Mouse (Mus musculus) R1 (cell line): ENCODE measurements around the gene Ints5.
"Not testable (repeated sequence)": the region's sequence is repeated elsewhere in the genome, so short reads cannot be mapped to it uniquely, and the experiment has no call there.

ENCODE experiments used
- DNase-seq: peaks from one replicate; pipeline ENCODE4 v3.0.0-alpha.2; 2018; ENCODE audit warnings: low read depth, low spot score

Ints5 gene

GRCm38 (mm10) chr19:8892829-8893766 lies at the start of gene Ints5:
TSS of gene Ints5 (plus strand) at chr19:8893005.
- peak; percentile 94 for DNase-seq

GRCm38 (mm10) chr19:8844371-8845129 lies 48.3 kb upstream of the Ints5 start:
- DNase-seq = peak; percentile 84

GRCm38 (mm10) chr19:8848356-8848755 lies 44.4 kb upstream of the Ints5 start:
- peak; percentile 60 for DNase-seq

GRCm38 (mm10) chr19:8850402-8850901 lies 42.4 kb upstream of the Ints5 start, which contains the start of gene Lrrn4cl:
TSS of gene Lrrn4cl (plus strand) at chr19:8850768.
- peak; percentile 85 for DNase-seq

GRCm38 (mm10) chr19:8851639-8852038 lies 41.2 kb upstream of the Ints5 start:
- DNase-seq = no peak

- no peak for DNase-seq
Observed at GRCm38 (mm10) chr19:8852236-8852928, 40.4 kb upstream of the Ints5 start.

GRCm38 (mm10) chr19:8853117-8853516 lies 39.7 kb upstream of the Ints5 start:
- no peak for DNase-seq

- DNase-seq = peak; percentile 82
Observed at GRCm38 (mm10) chr19:8857689-8858088, 35.1 kb upstream of the Ints5 start.

- DNase-seq = no peak
Observed at GRCm38 (mm10) chr19:8859018-8859417, 33.8 kb upstream of the Ints5 start.

- no peak for DNase-seq
Observed at GRCm38 (mm10) chr19:8864265-8864664, 28.5 kb upstream of the Ints5 start.

- DNase-seq = not testable (repeated sequence)
Observed at GRCm38 (mm10) chr19:8870381-8870780, 22.4 kb upstream of the Ints5 start.

- DNase-seq = no peak
Observed at GRCm38 (mm10) chr19:8870838-8871237, 22.0 kb upstream of the Ints5 start.

GRCm38 (mm10) chr19:8871267-8872186 lies 21.3 kb upstream of the Ints5 start, which contains the start of gene Ubxn1:
TSS of gene Ubxn1 (plus strand) at chr19:8871496.
- DNase-seq = peak; percentile 100

GRCm38 (mm10) chr19:8872266-8872840 lies 20.5 kb upstream of the Ints5 start:
- peak; percentile 88 for DNase-seq

- DNase-seq = no peak
Observed at GRCm38 (mm10) chr19:8875031-8875430, 17.8 kb upstream of the Ints5 start.

GRCm38 (mm10) chr19:8880311-8881033 lies 12.3 kb upstream of the Ints5 start, which contains the start of gene Uqcc3:
TSS of gene Uqcc3 (minus strand) at chr19:8880923.
- peak; percentile 94 for DNase-seq

- no peak for DNase-seq
Observed at GRCm38 (mm10) chr19:8881034-8881392, 11.8 kb upstream of the Ints5 start.

- DNase-seq = no peak
Observed at GRCm38 (mm10) chr19:8883616-8884015, 9.2 kb upstream of the Ints5 start, which contains the start of the genes Lbhd1 and Gm49403. TSS of gene Lbhd1 (plus strand) at chr19:8883732. TSS of gene Gm49403 (plus strand) at chr19:8883930.

- peak; percentile 63 for DNase-seq
Observed at GRCm38 (mm10) chr19:8886916-8887584, 5.8 kb upstream of the Ints5 start.
